Mouse (Mus musculus) embryonic facial prominence, embryonic 13.5 days (tissue): ENCODE results near the gene Fbxw17. TPM values are rescaled to one million over a fixed set of nuclear protein-coding genes. Genes with fewer than 3 reads are reported as not detected.
"Not testable (repeated sequence)": the region's sequence is repeated elsewhere in the genome, so short reads cannot be mapped to it uniquely, and the experiment has no call there.

ENCODE experiments used
- ATAC-seq: fragments of 200-750 bp; cut with Nextera tagmentation; 2 replicates; pipeline ENCODE4 v1.8.0; 2017; ENCODE audit warnings: low read depth; ENCODE audit not compliant: insufficient number of reproducible peaks, insufficient read depth, low FRiP score, low TSS enrichment
- H3K27ac ChIP-seq: fragments of 300-500 bp; sonication (generic); 2 replicates; pipeline ENCODE4 v1.5.1; 2015; ENCODE audit warnings: moderate library complexity, mild to moderate bottlenecking, inconsistent platforms
- H3K27me3 ChIP-seq: fragments of 300-500 bp; sonication (generic); 2 replicates; pipeline ENCODE4 v1.6.1; 2015; ENCODE audit warnings: mild to moderate bottlenecking, inconsistent platforms
- H3K36me3 ChIP-seq: fragments of 300-500 bp; sonication (generic); 2 replicates; pipeline ENCODE4 v1.6.1; 2015; ENCODE audit warnings: mild to moderate bottlenecking, inconsistent platforms
- H3K4me1 ChIP-seq: fragments of 300-500 bp; sonication (generic); 2 replicates; pipeline ENCODE4 v1.6.1; 2015; ENCODE audit warnings: inconsistent platforms
- H3K4me2 ChIP-seq: fragments of 300-500 bp; sonication (generic); 2 replicates; pipeline ENCODE4 v1.6.1; 2015; ENCODE audit warnings: moderate library complexity, mild to moderate bottlenecking, inconsistent platforms
- H3K4me3 ChIP-seq: fragments of 300-500 bp; sonication (generic); 2 replicates; pipeline ENCODE4 v1.5.1; 2015; ENCODE audit warnings: mild to moderate bottlenecking, inconsistent platforms
- H3K9ac ChIP-seq: fragments of 300-500 bp; sonication (generic); 2 replicates; pipeline ENCODE4 v1.6.1; 2015; ENCODE audit warnings: mild to moderate bottlenecking, inconsistent platforms
- H3K9me3 ChIP-seq: fragments of 300-500 bp; sonication (generic); 2 replicates; pipeline ENCODE4 v1.6.1; 2016; ENCODE audit warnings: inconsistent platforms
- WGBS: fragments of 180-500 bp; shearing (Covaris S2); methylation state at CpG from one replicate; pipeline ENCODE4 v1.1.7; 2015; ENCODE audit warnings: mixed read lengths; 5-methylcytosine and 5-hydroxymethylcytosine counted together
- polyA plus RNA-seq: library from polyadenylated mRNA; unstranded; fragments of >200 nt; fragmentation: Nextera tagmentation; extraction: Ambion mirVana; gene quantifications from 2 replicates; pipeline ENCODE4 v1.2.1, GENCODE M21; 2015

Fbxw17 gene
- polyA plus RNA-seq, result 32.6 and 40.4 TPM in 2 replicates

- peak within 1 kb of the TSS; percentile 61 for H3K4me2 ChIP-seq
- H3K4me3 ChIP-seq, result peak within 1 kb of the TSS; percentile 84
- H3K4me1 ChIP-seq, result peaks cover 11% of the 10 kb centered on the region
- no peaks in the 10 kb centered on the region for H3K9me3 ChIP-seq
- peaks cover 20% of the 10 kb centered on the region for H3K36me3 ChIP-seq
- ATAC-seq, result peak; percentile 86
- H3K27me3 ChIP-seq, result no peaks in the 10 kb centered on the region
- WGBS, result 11% methylated on average over 35 of the region's 35 CpGs
- H3K27ac ChIP-seq, result peak within 1 kb of the TSS; percentile 28; the same call in 1 of the 2 replicates
- H3K9ac ChIP-seq, result peak within 1 kb of the TSS; percentile 92
These were observed at the start of gene Fbxw17 for GRCm38 (mm10) chr13:50417389-50418183. TSS of gene Fbxw17 (plus strand) at chr13:50417864.

- not testable (repeated sequence) for H3K4me2 ChIP-seq, H3K9me3 ChIP-seq, H3K4me3 ChIP-seq, H3K9ac ChIP-seq, H3K36me3 ChIP-seq, H3K27ac ChIP-seq, H3K27me3 ChIP-seq, ATAC-seq, H3K4me1 ChIP-seq
- 65% methylated on average over 5 of the region's 5 CpGs for WGBS
These were observed 44.5 kb upstream of the Fbxw17 start for GRCm38 (mm10) chr13:50372934-50373705.

GRCm38 (mm10) chr13:50389146-50389545 lies 28.5 kb upstream of the Fbxw17 start:
- not testable (repeated sequence) for H3K36me3 ChIP-seq, H3K27ac ChIP-seq, H3K9me3 ChIP-seq, H3K27me3 ChIP-seq, H3K4me3 ChIP-seq, ATAC-seq, H3K4me2 ChIP-seq, H3K9ac ChIP-seq, H3K4me1 ChIP-seq

DNA sequence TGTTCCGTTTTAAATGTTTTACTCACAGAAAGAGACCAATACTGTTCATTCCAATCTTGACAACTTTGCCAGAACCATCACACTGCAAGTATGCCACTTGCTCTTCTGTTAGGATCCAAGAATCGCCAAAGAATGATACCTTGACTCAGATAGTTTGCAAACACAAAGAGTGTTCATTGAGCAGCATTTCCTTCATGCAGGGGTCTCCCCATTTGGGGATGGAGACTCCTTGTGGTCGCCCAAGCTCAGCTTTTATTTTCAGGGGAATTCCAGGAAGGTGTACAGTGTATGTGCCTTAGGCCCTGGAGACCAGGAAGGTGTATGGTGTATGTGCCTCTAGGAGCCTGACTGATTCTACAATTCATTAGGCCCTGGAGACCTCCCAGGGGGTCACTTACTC lies 757 bp downstream of the Fbxw17 start:
- Histone ChIP-seq H3K9ac (peak overlapping the region; percentile 92), H3K4me3 (peak overlapping the region; percentile 84), H3K27me3 (no peaks in the 10 kb centered on the region), H3K36me3 (peaks cover 28% of the 10 kb centered on the region), H3K9me3 (no peaks in the 10 kb centered on the region), H3K4me2 (peak overlapping the region; percentile 61), H3K4me1 (peaks cover 11% of the 10 kb centered on the region), H3K27ac (no peak overlapping the region)
- WGBS, result 40% methylated on average over 3 of the region's 3 CpGs
- no peak for ATAC-seq

GRCm38 (mm10) chr13:50423625-50424209 lies 6.1 kb downstream of the Fbxw17 start:
- H3K36me3 ChIP-seq, result peaks cover 81% of the 10 kb centered on the region
- peaks cover 2% of the 10 kb centered on the region for H3K4me1 ChIP-seq
- no peak for ATAC-seq
- 88% methylated on average over 8 of the region's 8 CpGs for WGBS
- H3K4me2 ChIP-seq, result no peak overlapping the region
- no peak overlapping the region for H3K4me3 ChIP-seq
- H3K27ac ChIP-seq, result no peak overlapping the region
- no peaks in the 10 kb centered on the region for H3K9me3 ChIP-seq
- no peaks in the 10 kb centered on the region for H3K27me3 ChIP-seq
- H3K9ac ChIP-seq, result no peak overlapping the region

DNA sequence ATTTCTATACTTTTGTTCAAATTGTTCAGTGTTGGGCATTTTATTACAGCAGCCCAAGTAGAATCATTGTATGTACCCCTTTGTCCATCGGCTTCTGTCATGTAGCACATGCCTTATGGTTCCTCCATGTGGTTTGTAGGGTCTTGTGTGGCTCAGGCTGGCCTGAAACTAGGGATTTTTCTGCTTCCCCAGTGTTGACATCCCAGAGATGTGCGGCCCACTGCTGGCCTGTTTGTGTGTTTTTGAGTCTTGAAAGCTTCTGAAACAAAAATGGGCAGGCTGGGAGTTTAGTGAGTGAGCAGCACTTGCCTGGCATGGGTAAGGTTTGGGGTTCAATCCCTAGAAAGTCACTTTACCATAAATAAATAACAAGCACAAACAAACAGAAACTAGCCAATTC lies 6.9 kb downstream of the Fbxw17 start:
- H3K4me1 ChIP-seq, result no peaks in the 10 kb centered on the region
- no peak overlapping the region for H3K4me3 ChIP-seq
- no peaks in the 10 kb centered on the region for H3K9me3 ChIP-seq
- no peak overlapping the region for H3K27ac ChIP-seq
- no peak overlapping the region for H3K4me2 ChIP-seq
- no peaks in the 10 kb centered on the region for H3K27me3 ChIP-seq
- no peak overlapping the region for H3K9ac ChIP-seq
- H3K36me3 ChIP-seq, result peaks cover 89% of the 10 kb centered on the region
- 94% methylated on average over 2 of the region's 2 CpGs for whole genome bisulfite sequencing
- ATAC-seq, result no peak

DNA sequence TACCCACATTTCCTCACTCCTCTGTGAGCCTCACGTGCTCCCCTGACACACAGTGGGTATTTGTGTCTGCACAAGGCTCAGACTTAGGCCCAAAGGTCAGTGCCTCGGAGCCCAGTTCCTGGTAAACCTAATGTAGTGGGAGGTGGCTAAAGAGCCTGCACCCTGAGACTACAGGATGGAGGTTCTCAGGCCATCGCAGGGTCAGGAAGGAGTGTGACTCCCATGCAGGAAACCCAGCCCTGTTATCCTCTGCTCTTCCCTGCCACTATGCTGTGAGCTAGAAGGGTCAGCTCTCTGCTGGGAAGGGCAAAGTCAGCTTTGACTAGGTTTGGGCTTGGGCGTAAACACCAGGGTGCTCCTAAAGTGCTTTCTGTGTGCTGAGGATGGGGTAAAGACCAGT lies 9.0 kb downstream of the Fbxw17 start:
- Histone ChIP-seq H3K9me3 (no peaks in the 10 kb centered on the region), H3K36me3 (peaks cover 96% of the 10 kb centered on the region), H3K4me3 (no peak overlapping the region), H3K27me3 (no peaks in the 10 kb centered on the region), H3K27ac (no peak overlapping the region), H3K4me1 (no peaks in the 10 kb centered on the region), H3K4me2 (no peak overlapping the region), H3K9ac (no peak overlapping the region)
- 80% methylated on average over 4 of the region's 4 CpGs for WGBS
- ATAC-seq, result no peak

DNA sequence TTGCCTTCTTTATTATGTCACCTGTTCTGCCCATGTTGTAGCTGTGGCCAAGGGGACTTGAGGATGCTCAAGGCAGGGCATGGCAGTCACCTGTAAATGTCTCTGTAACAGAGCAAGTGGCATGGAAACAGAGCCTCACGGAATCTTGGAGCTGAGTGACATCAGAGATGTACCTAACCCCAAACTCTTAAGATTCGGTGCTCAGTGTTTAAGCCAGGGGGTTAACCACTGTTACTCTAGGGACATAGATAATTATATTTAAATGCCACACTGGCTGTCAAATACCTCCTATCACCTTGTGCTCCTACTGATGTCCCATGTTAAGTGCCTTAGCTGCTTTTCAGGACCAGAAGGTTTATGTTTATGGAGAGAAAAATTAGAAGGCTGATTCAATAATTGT lies 26.1 kb downstream of the Fbxw17 start, which contains the start of gene Gm47429:
Gene Gm47429 (minus strand): TSS at position 101 of the 400 bp plus-strand sequence.
- Histone ChIP-seq H3K27ac (no peak within 1 kb of the TSS), H3K4me1 (no peaks in the 10 kb centered on the region), H3K27me3 (no peaks in the 10 kb centered on the region), H3K36me3 (no peaks in the 10 kb centered on the region), H3K4me3 (no peak within 1 kb of the TSS), H3K4me2 (no peak within 1 kb of the TSS), H3K9me3 (no peaks in the 10 kb centered on the region), H3K9ac (no peak within 1 kb of the TSS)
- ATAC-seq, result no peak
- WGBS, result 85% methylated on average over 2 of the region's 2 CpGs

DNA sequence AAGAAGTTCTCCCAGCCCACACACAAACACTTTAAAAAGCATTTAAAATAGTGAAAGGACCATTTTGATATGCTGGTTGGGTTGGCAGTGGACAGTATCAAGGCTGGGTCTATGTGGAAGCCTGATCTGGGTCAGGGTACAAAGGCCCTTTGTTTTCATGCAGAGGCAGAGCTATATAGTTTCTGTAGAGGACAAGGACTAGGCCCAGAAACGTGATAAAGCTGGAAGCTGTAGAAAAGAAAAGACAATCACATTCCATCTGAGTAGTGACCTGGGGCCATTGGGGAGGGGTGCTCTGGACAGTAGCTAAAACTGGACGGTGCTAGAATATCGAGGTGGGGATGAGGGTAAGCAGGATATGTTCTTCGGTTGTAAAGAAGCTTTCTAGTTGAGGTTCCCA lies 27.6 kb downstream of the Fbxw17 start:
- H3K9me3 ChIP-seq, result no peaks in the 10 kb centered on the region
- no peak overlapping the region for H3K4me3 ChIP-seq
- no peak overlapping the region for H3K4me2 ChIP-seq
- no peak for ATAC-seq
- no peak overlapping the region for H3K9ac ChIP-seq
- WGBS, result 29% methylated on average over 4 of the region's 4 CpGs
- no peaks in the 10 kb centered on the region for H3K4me1 ChIP-seq
- H3K27ac ChIP-seq, result no peak overlapping the region
- no peaks in the 10 kb centered on the region for H3K27me3 ChIP-seq
- no peaks in the 10 kb centered on the region for H3K36me3 ChIP-seq

DNA sequence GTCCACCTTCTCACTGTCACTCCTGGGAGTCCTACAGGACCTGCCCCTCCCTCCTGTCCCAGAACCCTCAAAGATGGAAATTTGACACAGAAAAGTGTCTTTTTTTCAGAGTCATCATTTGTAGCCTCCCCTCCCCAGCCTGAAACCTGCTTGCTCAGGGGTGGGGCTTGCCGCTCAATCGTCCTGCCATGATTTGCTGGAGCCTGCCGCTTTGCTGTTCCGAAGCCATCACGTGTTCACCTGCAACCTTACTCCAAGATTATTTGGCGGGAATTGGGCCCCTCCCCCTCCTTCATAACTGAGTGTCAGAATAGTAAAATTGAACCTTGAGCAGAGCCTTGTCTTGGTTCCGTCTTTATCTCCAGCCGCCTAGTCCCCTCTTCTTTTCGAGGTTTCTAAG lies 34.6 kb downstream of the Fbxw17 start:
- H3K27ac ChIP-seq, H3K27me3 ChIP-seq, H3K4me3 ChIP-seq, H3K9me3 ChIP-seq, H3K9ac ChIP-seq, H3K4me1 ChIP-seq, H3K4me2 ChIP-seq, H3K36me3 ChIP-seq, ATAC-seq: not testable (repeated sequence)
- WGBS, result 66% methylated on average over 9 of the region's 9 CpGs

DNA sequence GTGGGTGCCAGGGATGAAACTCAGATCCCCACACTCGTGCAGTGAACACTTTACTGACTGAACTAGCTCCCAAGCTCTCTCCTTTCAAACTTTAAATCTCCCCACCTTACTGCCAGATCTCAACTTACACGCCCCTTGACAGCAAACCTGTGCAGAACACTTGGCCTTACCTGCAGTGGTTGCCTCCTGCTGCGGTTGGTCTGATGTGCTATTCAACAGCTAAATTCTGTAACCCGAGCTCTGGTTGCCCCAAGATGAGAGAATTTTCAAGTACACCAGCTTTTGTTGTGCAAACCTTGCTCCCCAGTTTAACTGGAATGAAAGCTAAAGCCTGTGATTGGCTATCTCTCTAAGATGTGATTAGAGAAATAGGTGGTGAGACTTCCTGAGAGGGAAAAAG lies 35.8 kb downstream of the Fbxw17 start:
- no peaks in the 10 kb centered on the region for H3K9me3 ChIP-seq
- H3K36me3 ChIP-seq, result no peaks in the 10 kb centered on the region
- 27% methylated on average over 4 of the region's 4 CpGs for WGBS
- no peak overlapping the region for H3K4me2 ChIP-seq
- no peaks in the 10 kb centered on the region for H3K4me1 ChIP-seq
- H3K9ac ChIP-seq, result no peak overlapping the region
- no peak overlapping the region for H3K4me3 ChIP-seq
- ATAC-seq, result no peak
- no peak overlapping the region for H3K27ac ChIP-seq
- no peaks in the 10 kb centered on the region for H3K27me3 ChIP-seq
